Mouse (Mus musculus): ENCODE measurements around the gene Rab14. TPM values are rescaled to one million over a fixed set of nuclear protein-coding genes. Genes with fewer than 3 reads are reported as not detected.

Rab14 gene
- polyA plus RNA-seq, 1 experiment: 102 TPM

GRCm38 (mm10) chr2:35232595-35233445, 31.9 kb upstream of the Rab14 start:
- Histone ChIP-seq H3K4me2 (ENCODE audit: low read depth) (no peak overlapping the region), H3K36me3 (ENCODE audit: control insufficient read depth, insufficient read depth) (no peaks in the 10 kb centered on the region), H3K27me3 (ENCODE audit: control insufficient read depth, insufficient read depth, insufficient read length) (no peaks in the 10 kb centered on the region), H3ac (ENCODE audit: control insufficient read depth, insufficient read length) (no peak overlapping the region), H3K79me2 (ENCODE audit: control insufficient read depth, insufficient read depth) (no peaks in the 10 kb centered on the region), H3K4me3 (no peak overlapping the region)
- TF ChIP-seq SRF (IDR thresholded peaks at IDR 0.05; ENCODE audit: control insufficient read depth, insufficient read length, low read depth): no peak
- no peak for TF ChIP-seq MAX (IDR thresholded peaks at IDR 0.05; ENCODE audit: low read depth)
- no peak for TF ChIP-seq MYOG (IDR thresholded peaks at IDR 0.05; ENCODE audit: control insufficient read depth in 1 of 3, insufficient read depth in 1 of 3, insufficient read length in 2 of 3, low read depth in 2 of 3)
- no peak for TF ChIP-seq TCF3 (IDR thresholded peaks at IDR 0.05; ENCODE audit: insufficient read length, low read depth)
- no peak for TF ChIP-seq MYOD1 (IDR thresholded peaks at IDR 0.05; ENCODE audit: control insufficient read depth in 1 of 3, insufficient read length in 2 of 3, low read depth in 2 of 3)
- TF ChIP-seq USF1 (IDR thresholded peaks at IDR 0.05; ENCODE audit: low read depth): no peak
- no peak for TF ChIP-seq REST (IDR thresholded peaks at IDR 0.05; ENCODE audit: insufficient read depth, insufficient read length)
- no peak for TF ChIP-seq E2F4 (IDR thresholded peaks at IDR 0.05; ENCODE audit: insufficient read depth)
- TF ChIP-seq POLR2AphosphoS2 (IDR thresholded peaks at IDR 0.05; ENCODE audit: insufficient read length, low read depth): no peak
- TF ChIP-seq POLR2A (IDR thresholded peaks at IDR 0.05; ENCODE audit: insufficient read length, low read depth): no peak
- TF ChIP-seq CEBPB (IDR thresholded peaks at IDR 0.05; ENCODE audit: insufficient read depth, poor library complexity, severe bottlenecking): no peak
- TF ChIP-seq TCF12 (IDR thresholded peaks at IDR 0.05; ENCODE audit: insufficient read depth, poor library complexity, severe bottlenecking): no peak

- Histone ChIP-seq H3ac (ENCODE audit: control insufficient read depth, insufficient read length) (no peak overlapping the region), H3K4me3 (no peak overlapping the region), H3K36me3 (ENCODE audit: control insufficient read depth, insufficient read depth) (no peaks in the 10 kb centered on the region), H3K27me3 (ENCODE audit: control insufficient read depth, insufficient read depth, insufficient read length) (no peaks in the 10 kb centered on the region), H3K79me2 (ENCODE audit: control insufficient read depth, insufficient read depth) (no peaks in the 10 kb centered on the region), H3K4me2 (ENCODE audit: low read depth) (no peak overlapping the region)
- TF ChIP-seq POLR2AphosphoS2 (IDR thresholded peaks at IDR 0.05; ENCODE audit: insufficient read length, low read depth): no peak
- TF ChIP-seq MAX (IDR thresholded peaks at IDR 0.05; ENCODE audit: low read depth): no peak
- TF ChIP-seq POLR2A (IDR thresholded peaks at IDR 0.05; ENCODE audit: insufficient read length, low read depth): no peak
- no peak for TF ChIP-seq SRF (IDR thresholded peaks at IDR 0.05; ENCODE audit: control insufficient read depth, insufficient read length, low read depth)
- no peak for TF ChIP-seq TCF3 (IDR thresholded peaks at IDR 0.05; ENCODE audit: insufficient read length, low read depth)
- no peak for TF ChIP-seq USF1 (IDR thresholded peaks at IDR 0.05; ENCODE audit: low read depth)
- no peak for TF ChIP-seq TCF12 (IDR thresholded peaks at IDR 0.05; ENCODE audit: insufficient read depth, poor library complexity, severe bottlenecking)
Observed at GRCm38 (mm10) chr2:35231871-35232270, 31.0 kb upstream of the Rab14 start.

- no peak for TF ChIP-seq POLR2A (IDR thresholded peaks at IDR 0.05; ENCODE audit: insufficient read length, low read depth)
- peak; percentile 82 for TF ChIP-seq USF1 (IDR thresholded peaks at IDR 0.05; ENCODE audit: low read depth)
- no peak for TF ChIP-seq TCF12 (IDR thresholded peaks at IDR 0.05; ENCODE audit: insufficient read depth, poor library complexity, severe bottlenecking)
- TF ChIP-seq TCF3 (IDR thresholded peaks at IDR 0.05; ENCODE audit: insufficient read length, low read depth): no peak
- no peak for TF ChIP-seq POLR2AphosphoS2 (IDR thresholded peaks at IDR 0.05; ENCODE audit: insufficient read length, low read depth)
- TF ChIP-seq MYOG (IDR thresholded peaks at IDR 0.05; ENCODE audit: control insufficient read depth in 1 of 3, insufficient read depth in 1 of 3, insufficient read length in 2 of 3, low read depth in 2 of 3): no peak
- TF ChIP-seq SRF (IDR thresholded peaks at IDR 0.05; ENCODE audit: control insufficient read depth, insufficient read length, low read depth): no peak
- Histone ChIP-seq H3K79me2 (ENCODE audit: control insufficient read depth, insufficient read depth) (no peaks in the 10 kb centered on the region), H3K27me3 (ENCODE audit: control insufficient read depth, insufficient read depth, insufficient read length) (no peaks in the 10 kb centered on the region), H3K36me3 (ENCODE audit: control insufficient read depth, insufficient read depth) (no peaks in the 10 kb centered on the region), H3K4me2 (ENCODE audit: low read depth) (peak overlapping the region; percentile 56), H3K4me3 (no peak overlapping the region), H3ac (ENCODE audit: control insufficient read depth, insufficient read length) (no peak overlapping the region)
Observed at GRCm38 (mm10) chr2:35230215-35230614, 29.3 kb upstream of the Rab14 start.

- H3K27me3 ChIP-seq (ENCODE audit: control insufficient read depth, insufficient read depth, insufficient read length): no peaks in the 10 kb centered on the region
Observed at GRCm38 (mm10) chr2:35228145-35228544, 27.2 kb upstream of the Rab14 start.

More at GRCm38 (mm10) chr2:35228145-35228544, 27.2 kb upstream of the Rab14 start:
- TF ChIP-seq MYOG (IDR thresholded peaks at IDR 0.05; ENCODE audit: control insufficient read depth in 1 of 3, insufficient read depth in 1 of 3, insufficient read length in 2 of 3, low read depth in 2 of 3) (no peak), MYOD1 (IDR thresholded peaks at IDR 0.05; ENCODE audit: control insufficient read depth in 1 of 3, insufficient read length in 2 of 3, low read depth in 2 of 3) (no peak), E2F4 (IDR thresholded peaks at IDR 0.05; ENCODE audit: insufficient read depth) (no peak), CEBPB (IDR thresholded peaks at IDR 0.05; ENCODE audit: insufficient read depth, poor library complexity, severe bottlenecking) (no peak), TCF3 (IDR thresholded peaks at IDR 0.05; ENCODE audit: insufficient read length, low read depth) (no peak), TCF12 (IDR thresholded peaks at IDR 0.05; ENCODE audit: insufficient read depth, poor library complexity, severe bottlenecking) (no peak), POLR2A (IDR thresholded peaks at IDR 0.05; ENCODE audit: insufficient read length, low read depth) (no peak), SRF (IDR thresholded peaks at IDR 0.05; ENCODE audit: control insufficient read depth, insufficient read length, low read depth) (no peak), REST (IDR thresholded peaks at IDR 0.05; ENCODE audit: insufficient read depth, insufficient read length) (no peak)
- Histone ChIP-seq H3ac (ENCODE audit: control insufficient read depth, insufficient read length) (no peak overlapping the region), H3K4me3 (no peak overlapping the region), H3K4me2 (ENCODE audit: low read depth) (no peak overlapping the region), H3K79me2 (ENCODE audit: control insufficient read depth, insufficient read depth) (no peaks in the 10 kb centered on the region), H3K36me3 (ENCODE audit: control insufficient read depth, insufficient read depth) (no peaks in the 10 kb centered on the region)
